18 mouse cellular contexts compared by ENCODE assay signal in the genomic region with DNA sequence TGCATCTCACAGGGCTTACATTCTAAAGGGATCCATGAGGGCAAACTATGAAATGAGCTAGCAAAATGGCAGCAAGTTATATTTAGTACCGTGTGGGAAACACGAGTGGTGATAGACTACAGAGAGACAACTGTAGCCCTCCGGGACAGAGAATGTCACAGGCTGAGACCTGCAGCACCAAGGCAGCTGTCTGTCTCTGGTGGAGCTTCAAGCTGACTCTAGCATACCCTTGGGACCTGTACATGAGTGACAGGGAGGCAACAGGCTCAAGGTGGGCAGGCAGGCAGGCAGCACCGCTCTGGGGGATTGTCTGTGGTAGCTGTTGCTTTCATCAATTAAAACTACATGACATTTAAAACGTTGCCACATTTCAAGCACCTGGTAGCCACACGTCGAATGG. TPM values are rescaled to one million over a fixed set of nuclear protein-coding genes. Genes with fewer than 3 reads are reported as not detected.
"Had no signal": no experiment of that assay in that cellular context is flagged by ENCODE, and none has a peak within 500 bp of the region (broad histone marks: within the 10 kb centered on the region; RNA-seq: fewer than 3 reads in every experiment).

No protein-coding gene starts in this region.

- DNase-seq: retina, postnatal 1 day; right cerebral cortex, adult 18-20 months; right cerebral cortex, postnatal 14 days; right cerebral cortex, postnatal 25 days; right cerebral cortex, postnatal 4 days; spleen, adult 18-20 months; thymus, adult 18-20 months; thymus, adult 2 months; thymus, postnatal 14 days; thymus, postnatal 25 days; thymus, postnatal 36 days; thymus, postnatal 4 days had no signal

- H3K4me3 ChIP-seq: neural tube, embryonic 12.5 days; neural tube, embryonic 13.5 days; neural tube, embryonic 15.5 days; stomach, embryonic 15.5 days had no signal

- H3K4me2 ChIP-seq: neural tube, embryonic 12.5 days; neural tube, embryonic 13.5 days; neural tube, embryonic 15.5 days; stomach, embryonic 15.5 days had no signal

- H3K36me3 ChIP-seq: neural tube, embryonic 12.5 days; neural tube, embryonic 13.5 days; neural tube, embryonic 15.5 days; stomach, embryonic 15.5 days had no signal

RNA-seq across cellular contexts. Expression of a gene that starts 4.2 kb away (rescaled TPM):
- polyA plus RNA-seq: neural tube, embryonic 14.5 days; spleen, adult 2 months had no signal
